Mouse (Mus musculus): ENCODE measurements around the gene Adad1.

Adad1 gene

DNA sequence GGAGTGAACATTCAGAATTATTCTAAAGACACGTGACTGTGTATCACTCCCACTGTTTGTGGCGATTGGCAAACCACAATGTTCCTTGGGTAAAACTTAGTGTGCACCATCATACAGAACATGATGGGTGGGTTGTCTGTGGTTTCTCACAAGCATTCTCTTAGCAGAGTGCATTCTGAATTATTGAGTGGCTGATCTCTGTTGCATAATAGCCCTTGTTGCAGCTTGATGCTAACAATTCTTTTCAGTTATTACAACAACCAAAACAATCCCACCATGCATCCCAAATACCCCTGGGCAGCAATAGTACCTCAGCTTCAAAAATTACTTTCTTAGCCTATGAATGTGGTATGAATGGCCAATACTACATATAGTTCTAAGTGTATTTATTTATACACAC lies 106.0 kb downstream of the Adad1 start:
- DNase-seq (ENCODE audit: low spot score in 2 of 2): no peak

Measured in right cerebral cortex, postnatal 10 days (tissue).